Mouse (Mus musculus) 416B (cell line): ENCODE results near the gene Depdc7.

Source experiments
- DNase-seq: peaks from one replicate; pipeline ENCODE4 v3.0.0; 2011; ENCODE audit warnings: low read depth

Depdc7 gene

DNA sequence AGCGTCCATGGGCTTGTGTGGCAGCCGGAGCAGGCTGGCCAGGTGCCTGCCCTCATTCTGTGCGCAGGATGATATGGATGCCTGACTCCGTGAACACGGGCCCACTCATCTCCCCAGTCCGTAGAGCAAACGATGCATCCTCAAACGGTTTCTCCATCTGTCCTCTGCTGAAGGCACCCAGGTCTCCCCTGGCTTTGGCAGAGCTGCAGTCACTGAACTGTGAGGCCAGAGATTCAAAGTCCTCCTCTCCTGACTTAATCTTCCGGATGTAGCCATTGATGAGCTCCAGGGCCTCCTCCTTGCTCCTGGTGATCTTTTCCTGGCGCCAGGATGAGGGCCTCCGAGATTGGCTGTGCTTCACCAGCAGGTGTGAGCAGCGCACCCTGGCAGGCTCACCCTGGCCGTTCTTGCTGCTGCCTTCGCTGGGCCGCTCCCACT lies 28.4 kb downstream of the Depdc7 start:
- no peak for DNase-seq

DNA sequence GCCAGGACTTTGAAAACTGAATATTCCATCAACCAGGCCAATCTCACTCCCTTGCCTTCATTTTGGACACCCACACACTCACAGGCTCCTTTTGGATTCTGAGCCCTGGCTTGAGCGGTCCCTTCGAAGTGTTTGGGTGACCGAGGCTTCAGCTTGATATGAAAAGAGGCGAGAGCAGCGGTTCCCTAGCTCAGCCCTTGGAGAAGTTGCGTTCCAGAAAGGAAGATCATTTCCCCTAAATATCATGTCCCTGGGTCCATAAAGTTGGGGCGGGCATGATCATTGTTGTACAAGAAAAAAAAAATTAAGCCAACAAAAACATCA lies 30.2 kb downstream of the Depdc7 start:
- DNase-seq: no peak

DNA sequence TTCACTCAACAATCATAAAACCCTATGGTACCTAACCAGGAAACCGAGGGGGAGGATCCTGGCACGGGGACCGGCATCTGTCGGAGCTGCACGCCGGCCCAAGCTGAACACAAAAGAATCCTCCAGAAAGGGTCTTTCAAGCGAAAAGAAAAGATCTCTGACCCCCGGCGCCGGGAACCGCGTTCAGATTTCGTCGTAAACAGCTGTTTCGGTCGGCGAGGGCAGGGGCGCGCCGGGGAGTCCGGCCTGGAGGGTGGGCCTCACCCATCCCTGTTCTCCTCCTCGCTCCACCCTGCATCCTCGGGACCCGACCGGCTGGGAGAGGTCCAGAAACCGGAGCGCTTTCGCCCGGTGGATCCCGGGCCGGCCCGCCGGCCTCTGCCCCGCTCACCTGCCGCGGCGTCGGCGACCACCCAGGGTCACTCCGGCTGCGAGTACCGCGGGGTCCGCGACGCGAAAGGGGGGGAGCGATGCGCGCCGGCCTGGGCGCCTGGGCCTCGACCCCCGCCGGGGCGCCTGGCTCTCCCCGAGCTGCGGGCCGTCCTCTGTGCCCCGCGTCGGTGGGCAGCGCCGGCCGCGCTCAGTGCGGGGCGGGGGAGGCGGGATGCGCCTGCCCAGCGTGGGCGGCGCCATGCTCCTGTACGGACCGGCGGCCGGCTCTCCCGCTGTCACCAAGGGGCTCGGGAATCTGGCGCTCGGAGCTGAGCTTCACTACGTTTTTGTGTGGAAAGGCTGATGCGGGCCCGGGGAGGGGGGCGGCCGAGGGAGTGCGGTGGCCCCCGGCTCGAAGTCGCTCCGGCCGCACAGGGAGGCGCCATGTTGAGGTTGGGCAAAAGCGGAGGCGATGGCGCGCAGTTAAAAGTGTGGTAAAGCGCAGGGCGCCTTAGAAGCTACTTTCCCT lies 30.8 kb downstream of the Depdc7 start, which contains the start of gene Tcp11l1:
TSS of gene Tcp11l1 (minus strand) at position 585 of the 901 bp plus-strand sequence.
- peak; percentile 55 for DNase-seq

DNA sequence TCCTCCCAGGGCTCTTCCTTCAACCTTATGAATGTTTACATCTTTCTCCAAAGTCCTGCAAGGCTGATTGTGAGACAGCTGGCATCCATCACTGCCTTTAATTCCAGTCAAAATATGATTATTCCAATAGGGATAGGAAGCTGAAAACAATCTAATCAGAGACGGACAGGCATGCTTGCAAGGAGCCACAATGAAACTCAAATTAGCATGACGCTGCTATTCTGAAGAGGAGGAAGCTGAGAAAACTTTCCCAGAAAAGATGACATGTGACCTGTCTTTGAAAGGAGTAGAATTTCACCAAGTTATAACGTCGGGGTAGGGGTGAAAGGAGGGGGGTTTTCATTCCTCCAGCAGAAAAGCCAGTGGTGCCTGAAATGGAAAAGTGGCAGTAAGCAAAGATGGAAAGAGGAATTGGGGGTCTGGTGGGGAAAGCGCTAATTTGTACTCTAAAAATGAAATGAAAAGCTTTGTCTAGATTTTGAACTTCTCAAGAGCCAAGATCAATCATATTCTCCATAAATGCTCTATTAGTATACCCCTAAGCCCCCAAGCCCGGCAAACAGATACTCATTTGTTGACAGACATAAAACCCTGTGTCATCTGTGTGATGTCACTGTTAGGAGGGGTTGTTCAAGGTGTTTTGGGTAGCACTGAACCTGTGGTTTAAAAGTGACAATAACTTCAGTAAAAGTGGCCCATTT lies 31.9 kb downstream of the Depdc7 start:
- DNase-seq: peak; percentile 63

DNA sequence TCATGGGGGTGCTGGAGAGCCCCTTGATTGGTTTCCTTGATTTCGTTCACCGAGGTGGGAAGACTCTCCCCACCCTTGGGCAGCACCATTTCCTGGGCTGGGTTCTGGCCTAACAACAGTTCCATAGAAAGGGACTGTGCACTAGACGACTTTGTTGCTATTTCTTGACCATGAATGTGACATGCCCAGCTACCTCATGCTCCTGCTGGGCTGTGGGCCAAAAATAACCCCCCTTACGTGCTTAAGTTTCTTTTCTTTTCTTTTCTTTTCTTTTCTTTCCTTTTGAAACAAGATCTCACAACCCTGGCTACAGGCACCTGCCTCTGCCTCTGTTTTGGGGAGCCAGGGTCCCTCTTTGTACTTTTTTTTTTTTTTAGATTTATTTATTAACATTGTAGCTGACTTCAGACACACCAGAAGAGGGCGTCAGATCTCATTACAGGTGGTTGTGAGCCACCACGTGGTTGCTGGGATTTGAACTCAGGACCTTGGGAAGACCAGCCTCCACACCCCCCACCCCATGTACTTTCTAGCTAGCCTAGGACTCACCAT lies 32.8 kb downstream of the Depdc7 start:
- no peak for DNase-seq

DNA sequence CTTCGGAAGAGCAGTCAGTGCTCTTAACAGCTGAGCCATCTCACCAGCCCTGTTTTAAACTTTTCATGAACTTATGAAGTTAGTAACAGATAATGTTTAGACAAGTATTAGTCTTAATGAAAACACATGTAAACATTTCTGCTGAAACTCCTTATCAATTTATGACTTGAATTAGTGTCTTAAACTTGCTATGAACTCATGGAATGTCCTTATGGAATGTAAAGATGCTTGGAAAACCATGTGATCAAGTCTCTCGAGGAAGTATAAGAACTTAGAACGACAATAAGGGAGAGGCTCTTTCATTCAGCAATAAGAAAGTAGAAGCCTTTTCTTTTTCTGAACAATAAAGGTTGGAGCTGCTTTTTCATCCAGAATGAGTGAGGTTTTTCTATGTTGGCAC lies 38.3 kb downstream of the Depdc7 start:
- DNase-seq: no peak

DNA sequence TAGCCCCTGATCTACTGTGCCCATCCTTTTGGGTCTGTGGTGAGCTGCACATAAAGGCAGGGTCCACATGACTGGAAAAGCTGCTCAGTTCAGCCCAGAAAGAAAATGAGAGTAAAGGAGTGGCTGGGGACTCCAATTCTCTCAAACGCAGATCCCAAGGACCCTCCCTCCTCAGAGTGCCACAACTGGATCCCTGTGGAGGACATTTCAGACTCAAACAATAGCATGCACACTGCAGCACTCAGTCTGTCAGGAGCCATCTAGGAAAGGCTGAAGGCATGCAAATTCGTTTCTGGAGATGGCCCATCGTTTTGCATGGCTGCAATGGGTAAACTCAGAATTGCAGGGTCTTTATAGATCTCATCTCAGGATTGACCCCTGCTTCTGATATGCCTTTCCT lies 39.5 kb downstream of the Depdc7 start:
- no peak for DNase-seq

DNA sequence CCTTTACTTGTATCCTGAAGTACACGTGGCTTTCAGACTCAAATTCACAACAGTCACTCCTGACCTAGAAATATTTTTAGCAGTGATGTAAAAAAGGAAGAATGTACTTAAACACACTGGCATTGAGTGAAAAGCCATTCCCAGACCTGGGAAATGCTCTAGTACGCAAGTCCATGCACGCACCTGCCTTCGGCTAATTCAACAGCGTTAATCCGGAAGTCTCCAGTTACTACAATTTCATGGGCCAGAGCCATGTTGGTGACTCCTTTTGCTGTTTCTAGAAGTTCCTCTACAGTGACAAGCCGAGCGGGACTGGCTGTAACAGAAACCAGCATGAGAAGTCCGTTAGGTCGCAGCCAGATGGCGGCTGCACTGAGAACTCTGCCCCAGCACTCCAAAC lies 43.0 kb downstream of the Depdc7 start:
- DNase-seq: no peak

DNA sequence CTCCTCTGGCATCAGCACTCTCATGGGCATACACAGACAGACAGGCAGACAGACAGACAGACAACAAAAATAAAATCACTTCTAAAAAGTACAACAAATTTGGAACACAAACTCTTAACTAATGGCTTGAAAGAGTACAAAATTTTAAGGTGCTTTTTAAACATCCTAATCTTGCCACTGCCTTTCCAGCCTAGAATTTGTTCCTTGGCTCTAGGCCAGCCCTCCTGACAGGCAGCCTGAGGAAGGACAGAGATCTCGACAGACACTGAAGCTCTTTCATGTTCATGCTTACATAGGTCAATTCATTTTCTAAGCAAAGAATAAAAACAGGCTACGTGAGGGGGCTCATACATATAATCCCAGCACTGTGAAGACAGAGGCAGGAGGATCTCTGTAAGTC lies 50.1 kb downstream of the Depdc7 start:
- no peak for DNase-seq

DNA sequence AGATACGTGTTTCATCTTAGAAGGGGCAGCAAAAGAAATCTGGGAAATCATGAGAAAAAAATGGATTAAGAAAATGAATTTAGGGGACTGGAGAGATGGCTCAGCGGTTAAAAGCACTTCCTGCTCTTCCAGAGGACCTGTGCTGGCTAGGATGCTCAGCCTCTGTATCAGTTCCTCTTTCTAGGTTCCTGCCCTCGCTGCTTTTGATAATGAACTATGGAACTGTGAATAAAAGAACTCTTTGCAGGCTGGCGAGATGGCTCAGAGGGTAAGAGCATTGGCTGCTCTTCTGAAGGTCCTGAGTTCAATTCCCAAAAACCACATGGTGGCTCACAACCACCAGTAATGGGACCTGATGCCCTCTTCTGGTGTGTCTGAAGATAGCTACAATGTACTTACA lies 52.0 kb downstream of the Depdc7 start:
- DNase-seq: peak; percentile 17

DNA sequence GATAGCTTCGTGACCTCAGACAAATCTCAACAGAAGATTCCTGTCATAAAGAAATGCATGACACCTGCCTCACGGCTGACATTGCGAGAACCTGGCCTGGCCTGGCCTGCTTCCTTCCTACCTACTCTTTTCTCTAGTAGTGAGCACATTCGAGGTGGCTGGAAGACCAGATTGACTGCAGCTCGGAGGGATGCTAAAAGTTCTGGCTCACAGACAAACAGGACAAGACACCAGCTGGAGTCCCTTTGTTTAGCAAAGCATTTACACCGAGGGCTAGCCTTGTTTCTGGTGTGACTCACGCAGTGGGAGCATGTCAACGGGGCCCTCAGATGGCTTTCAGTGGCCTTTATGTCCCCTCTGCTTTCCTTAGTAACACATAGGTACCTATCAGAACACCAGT lies 54.0 kb downstream of the Depdc7 start:
- DNase-seq: no peak

DNA sequence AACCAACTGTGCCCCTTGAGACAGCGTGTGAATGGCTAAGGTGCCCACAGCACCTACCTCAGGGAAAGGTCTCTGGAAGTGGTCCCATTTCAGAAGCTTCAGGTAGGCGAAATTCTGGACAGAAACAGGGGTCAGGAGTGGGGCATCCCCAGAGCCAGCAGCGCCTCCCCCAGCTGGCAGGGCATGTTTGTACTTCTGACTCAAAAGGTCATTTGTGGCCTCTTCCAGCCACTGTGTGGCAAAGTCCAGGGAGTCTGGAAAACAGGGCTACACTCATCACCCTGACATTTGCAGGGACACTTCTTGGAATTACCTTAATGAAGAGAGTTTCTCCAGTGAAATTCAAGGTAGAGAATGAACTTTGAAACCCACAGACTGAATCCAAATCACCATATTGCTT lies 54.4 kb downstream of the Depdc7 start:
- no peak for DNase-seq

DNA sequence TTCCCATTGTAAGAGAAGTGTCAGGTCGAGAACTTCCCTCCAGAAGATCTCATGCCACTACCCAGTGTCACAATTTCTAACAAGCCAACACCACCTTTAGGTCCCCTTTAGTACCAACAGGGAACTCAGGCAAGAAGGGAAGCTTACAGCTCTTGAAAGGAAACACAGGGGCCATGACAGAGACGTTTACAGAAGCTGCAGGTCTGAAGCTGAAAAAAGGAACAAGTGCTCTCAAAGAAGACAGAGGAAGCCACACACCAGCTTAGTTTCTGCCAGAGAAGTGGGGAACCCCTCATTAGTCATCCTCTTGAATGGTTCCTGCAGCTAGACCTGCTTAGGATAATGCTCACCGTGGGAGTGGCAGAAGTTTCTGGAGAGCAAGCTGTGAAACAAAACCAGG lies 55.4 kb downstream of the Depdc7 start:
- DNase-seq: peak; percentile 87

DNA sequence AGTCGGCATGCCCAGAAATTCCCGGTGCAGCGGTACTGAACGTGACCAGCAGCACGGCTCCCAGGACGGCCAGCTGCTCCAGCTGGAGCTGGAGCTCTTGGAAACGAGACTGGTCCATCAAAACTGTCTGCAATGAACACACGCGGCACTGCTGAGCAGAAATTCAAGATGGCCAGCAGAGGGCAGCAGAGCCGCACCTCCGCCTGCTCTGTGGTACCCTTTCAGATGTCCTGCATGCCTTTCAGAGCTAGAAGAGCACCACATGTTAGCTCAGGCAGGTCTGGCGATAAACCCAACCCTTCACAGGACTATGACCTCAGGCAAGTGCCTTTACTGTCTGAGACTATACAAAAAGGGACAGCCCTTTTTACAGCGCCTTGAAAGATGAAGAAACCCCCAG lies 57.3 kb downstream of the Depdc7 start:
- DNase-seq: peak; percentile 82

DNA sequence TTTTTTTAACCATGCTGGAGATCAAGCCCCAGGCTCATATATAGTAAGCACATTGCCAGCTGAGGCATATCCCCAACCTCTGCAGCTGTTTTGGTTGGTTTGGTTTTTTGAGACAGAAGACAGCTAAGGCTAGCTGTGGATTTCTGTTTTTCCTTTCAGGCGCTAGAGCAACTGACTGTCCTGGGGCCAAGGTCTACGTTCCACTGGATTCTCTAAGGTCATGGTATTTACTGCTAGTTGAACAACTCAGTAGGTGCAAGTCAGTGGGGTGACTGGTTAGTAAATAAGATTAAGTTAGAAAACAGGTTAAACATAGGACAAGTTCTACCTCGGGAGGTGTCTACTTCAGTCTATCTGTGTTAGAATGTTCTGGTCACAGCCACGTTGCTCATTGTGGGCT lies 57.9 kb downstream of the Depdc7 start:
- no peak for DNase-seq

DNA sequence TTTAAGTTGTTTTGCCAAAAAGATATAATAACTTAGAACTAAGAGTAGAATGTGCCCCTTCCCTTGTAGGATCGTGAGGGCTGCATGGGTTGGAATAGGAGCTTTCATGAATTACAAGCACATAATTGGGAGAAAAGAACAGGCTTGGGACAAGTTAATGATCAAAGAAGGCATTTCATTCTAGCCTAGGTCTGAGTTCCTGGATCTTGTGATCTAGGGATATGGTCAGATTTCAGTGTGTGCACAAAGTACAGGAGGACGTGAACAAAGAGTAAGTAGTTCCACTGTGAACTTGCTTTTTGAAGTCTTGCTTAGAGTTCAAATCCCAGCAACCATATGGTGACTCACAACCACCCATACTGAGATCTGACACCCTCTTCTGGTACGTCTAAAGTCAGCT lies 65.4 kb downstream of the Depdc7 start:
- no peak for DNase-seq
